Mouse (Mus musculus) brain, embryonic 14.5 days (tissue): ENCODE data around the gene Irak3.

ENCODE experiments used
- CTCF ChIP-seq: fragments of 200-500 bp; IDR thresholded peaks from 2 replicates; pipeline ENCODE4 v1.5.1; 2012; ENCODE audit warnings: inconsistent platforms, mild to moderate bottlenecking, moderate library complexity, borderline replicate concordance; ENCODE audit not compliant: insufficient read depth, insufficient read length; ENCODE audit errors: extremely low read depth
- POLR2A ChIP-seq: fragments of 200-500 bp; IDR thresholded peaks from 2 replicates; pipeline ENCODE4 v1.6.1; 2012; ENCODE audit warnings: mild to moderate bottlenecking, inconsistent platforms, borderline replicate concordance; ENCODE audit not compliant: poor library complexity, insufficient read depth, insufficient read length, severe bottlenecking; ENCODE audit errors: extremely low read depth

- TF ChIP-seq CTCF (no peak), POLR2A (no peak)
Observed at GRCm38 (mm10) chr10:120242421-120242820, 40.5 kb upstream of the Irak3 start.
